Mouse (Mus musculus) lung, embryonic 16.5 days (tissue): ENCODE measurements around the gene Kcnj8. TPM values are rescaled to one million over a fixed set of nuclear protein-coding genes. Genes with fewer than 3 reads are reported as not detected.

Experiments used
- ATAC-seq: fragments of 200-750 bp; cut with Nextera tagmentation; 2 replicates; pipeline ENCODE4 v1.8.0; 2017; ENCODE audit warnings: low read depth, mild to moderate bottlenecking, moderate library complexity
- H3K27ac ChIP-seq: fragments of 300-500 bp; sonication (generic); 2 replicates; pipeline ENCODE4 v1.5.1; 2014; ENCODE audit warnings: mild to moderate bottlenecking, control low read depth, low read length
- H3K27me3 ChIP-seq: fragments of 300-500 bp; sonication (generic); 2 replicates; pipeline ENCODE4 v1.6.1; 2014; ENCODE audit warnings: low read depth, low read length, mixed read lengths; ENCODE audit not compliant: control insufficient read depth, insufficient read depth
- H3K36me3 ChIP-seq: fragments of 300-500 bp; sonication (generic); 2 replicates; pipeline ENCODE4 v1.6.1; 2014; ENCODE audit warnings: low read length; ENCODE audit not compliant: control insufficient read depth, insufficient read depth
- H3K4me1 ChIP-seq: fragments of 300-500 bp; sonication (generic); replicated peaks from 2 replicates; pipeline ENCODE4 v1.6.1; 2014; ENCODE audit warnings: low read length, mixed read lengths; ENCODE audit not compliant: control insufficient read depth, insufficient read depth
- H3K4me2 ChIP-seq: fragments of 300-500 bp; sonication (generic); 2 replicates; pipeline ENCODE4 v1.6.1; 2014; ENCODE audit warnings: low read depth, low read length, control low read depth
- H3K4me3 ChIP-seq: fragments of 300-500 bp; sonication (generic); 2 replicates; pipeline ENCODE4 v1.5.1; 2014; ENCODE audit warnings: mild to moderate bottlenecking, low read length, control low read depth
- H3K9ac ChIP-seq: fragments of 300-500 bp; sonication (generic); 2 replicates; pipeline ENCODE4 v1.6.1; 2014; ENCODE audit warnings: low read length, control low read depth
- H3K9me3 ChIP-seq: fragments of 300-500 bp; sonication (generic); 2 replicates; pipeline ENCODE4 v1.6.1; 2016; ENCODE audit warnings: low read length; ENCODE audit not compliant: control insufficient read depth
- WGBS: fragments of 180-500 bp; shearing (Covaris S2); extraction: QIAGEN DNeasy Blood & Tissue Kit; methylation state at CpG from one replicate; pipeline ENCODE4 v1.1.7; 2014; 5-methylcytosine and 5-hydroxymethylcytosine counted together
- polyA plus RNA-seq: library from polyadenylated mRNA; unstranded; fragments of >200 nt; fragmentation: Nextera tagmentation; extraction: Ambion mirVana; gene quantifications from 2 replicates; pipeline ENCODE4 v1.2.1, GENCODE M21; 2015

Kcnj8 gene
- polyA plus RNA-seq, 1 experiment from 2014 or later, result 17.8 TPM

GRCm38 (mm10) chr6:142558076-142558475 lies 13.3 kb downstream of the Kcnj8 start:
- H3K4me2 ChIP-seq, result no peak overlapping the region
- H3K9ac ChIP-seq, result no peak overlapping the region
- no peaks in the 10 kb centered on the region for H3K9me3 ChIP-seq
- ATAC-seq, result no peak
- no peak overlapping the region for H3K4me3 ChIP-seq
- H3K36me3 ChIP-seq, result no peaks in the 10 kb centered on the region
- H3K27me3 ChIP-seq, result no peaks in the 10 kb centered on the region
- H3K4me1 ChIP-seq, result no peaks in the 10 kb centered on the region
- WGBS, result 80% methylated on average over 10 of the region's 10 CpGs
- H3K27ac ChIP-seq, result no peak overlapping the region

DNA sequence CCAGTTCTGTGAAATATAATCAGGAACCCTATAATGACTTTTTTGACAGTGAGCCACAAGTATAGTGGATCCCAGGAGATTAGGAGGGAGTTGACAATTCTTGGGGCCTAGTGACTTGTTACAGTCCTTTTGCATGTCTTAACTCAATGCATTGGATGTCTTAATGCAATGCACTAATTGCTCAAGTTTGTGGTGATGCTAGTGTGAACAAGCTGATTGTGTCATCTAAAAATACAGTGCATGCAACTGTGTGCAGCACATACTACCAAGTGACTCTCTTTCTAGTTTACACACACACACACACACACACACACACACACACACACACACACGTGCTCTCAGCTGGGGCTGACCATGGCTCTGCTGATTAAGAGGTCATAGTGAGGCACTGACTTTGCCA lies 15.4 kb downstream of the Kcnj8 start:
- H3K4me2 ChIP-seq, result no peak overlapping the region
- H3K9ac ChIP-seq, result no peak overlapping the region
- no peaks in the 10 kb centered on the region for H3K9me3 ChIP-seq
- ATAC-seq, result no peak
- 67% methylated on average over 1 of the region's 1 CpGs for WGBS
- no peak overlapping the region for H3K4me3 ChIP-seq
- H3K4me1 ChIP-seq, result peaks cover 5% of the 10 kb centered on the region
- no peak overlapping the region for H3K27ac ChIP-seq
- no peaks in the 10 kb centered on the region for H3K27me3 ChIP-seq
- no peaks in the 10 kb centered on the region for H3K36me3 ChIP-seq

DNA sequence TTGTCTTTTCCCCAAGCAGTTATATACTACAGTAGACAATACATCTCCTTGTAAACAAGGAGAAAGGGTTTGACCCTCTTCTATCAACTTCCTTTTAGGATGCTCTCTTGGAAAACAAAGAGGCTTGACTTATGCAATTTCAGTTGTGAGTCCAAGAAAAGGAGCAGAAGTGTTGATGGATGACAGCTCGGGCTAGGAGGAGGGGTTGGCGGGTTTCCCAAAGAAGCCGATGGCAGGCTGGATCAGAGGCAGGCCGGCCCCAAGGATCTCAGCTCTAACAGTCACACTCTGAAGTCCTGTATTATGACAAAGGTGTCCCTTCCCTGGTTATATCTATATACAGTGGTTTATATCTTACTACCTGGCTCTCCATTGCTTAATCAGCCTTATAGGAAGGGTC lies 19.9 kb downstream of the Kcnj8 start:
- peak overlapping the region; percentile 59 for H3K27ac ChIP-seq
- whole genome bisulfite sequencing, result 33% methylated on average over 4 of the region's 4 CpGs
- ATAC-seq, result peak; percentile 92

DNA sequence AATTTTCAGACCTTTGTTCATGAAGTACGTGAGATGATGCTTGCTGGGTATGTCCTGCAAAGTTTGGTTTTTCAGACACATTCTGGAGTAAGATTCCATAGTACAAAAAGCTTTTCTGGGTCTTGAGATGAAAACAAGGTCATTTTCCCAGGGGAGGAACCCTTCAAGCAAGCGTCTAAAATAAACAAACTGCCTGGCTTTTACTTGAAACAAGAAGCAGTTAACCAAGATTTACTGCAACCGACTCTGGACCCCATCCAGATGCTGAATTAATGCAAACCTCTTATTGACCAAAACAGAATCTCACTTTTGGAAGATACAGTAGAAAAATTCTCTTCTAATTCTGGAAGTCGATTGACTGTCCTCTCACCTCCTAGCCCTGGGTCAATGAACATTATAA lies 20.5 kb downstream of the Kcnj8 start:
- Histone ChIP-seq H3K4me2 (no peak overlapping the region), H3K36me3 (no peaks in the 10 kb centered on the region), H3K4me1 (peaks cover 6% of the 10 kb centered on the region), H3K27me3 (no peaks in the 10 kb centered on the region), H3K27ac (peak overlapping the region; percentile 68), H3K9ac (no peak overlapping the region), H3K9me3 (no peaks in the 10 kb centered on the region), H3K4me3 (no peak overlapping the region)
- peak; percentile 69 for ATAC-seq
- WGBS, result 32% methylated on average over 4 of the region's 4 CpGs

More for the DNA sequence above, 19.9 kb downstream of the Kcnj8 start:
- Histone ChIP-seq H3K9me3 (no peaks in the 10 kb centered on the region), H3K27me3 (no peaks in the 10 kb centered on the region), H3K4me3 (no peak overlapping the region), H3K9ac (no peak overlapping the region), H3K4me2 (no peak overlapping the region), H3K4me1 (peaks cover 6% of the 10 kb centered on the region), H3K36me3 (no peaks in the 10 kb centered on the region)

- ATAC-seq, result no peak
- Histone ChIP-seq H3K9me3 (no peaks in the 10 kb centered on the region), H3K27me3 (no peaks in the 10 kb centered on the region), H3K9ac (no peak overlapping the region), H3K4me2 (no peak overlapping the region), H3K4me1 (peaks cover 11% of the 10 kb centered on the region), H3K4me3 (no peak overlapping the region), H3K36me3 (no peaks in the 10 kb centered on the region), H3K27ac (no peak overlapping the region)
- WGBS, result 74% methylated on average over 2 of the region's 2 CpGs
Observed at GRCm38 (mm10) chr6:142548377-142548776, 23.0 kb downstream of the Kcnj8 start.

DNA sequence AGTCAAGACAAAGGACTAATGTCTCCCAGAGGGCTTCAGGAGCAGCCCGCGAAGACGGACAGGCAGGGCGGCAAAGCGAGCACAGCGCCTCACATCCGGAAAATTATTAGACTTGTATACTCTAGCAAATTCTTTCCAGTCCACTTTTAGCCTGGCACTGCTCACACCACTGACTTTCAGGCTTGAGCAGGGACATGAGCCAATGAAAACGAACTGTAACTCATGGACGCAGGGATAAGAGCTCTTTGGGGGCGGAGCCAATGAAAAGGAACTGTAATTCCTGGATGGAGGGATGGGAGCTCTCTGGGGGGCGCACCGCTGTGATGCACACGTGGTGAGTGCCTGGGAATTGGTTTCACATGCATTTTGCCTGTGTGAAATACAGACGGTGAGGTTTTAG lies 26.3 kb downstream of the Kcnj8 start:
- Histone ChIP-seq H3K4me2 (peak overlapping the region; percentile 27; the same call in 1 of the 2 replicates), H3K27ac (no peak overlapping the region), H3K9ac (no peak overlapping the region), H3K36me3 (no peaks in the 10 kb centered on the region), H3K9me3 (no peaks in the 10 kb centered on the region), H3K27me3 (no peaks in the 10 kb centered on the region), H3K4me1 (peaks cover 13% of the 10 kb centered on the region), H3K4me3 (no peak overlapping the region)
- WGBS, result 50% methylated on average over 14 of the region's 14 CpGs
- ATAC-seq, result 0 out of 2 replicates have a peak, but pooled peaks have one; percentile 7

GRCm38 (mm10) chr6:142543648-142544047 lies 27.8 kb downstream of the Kcnj8 start:
- Histone ChIP-seq H3K36me3 (no peaks in the 10 kb centered on the region), H3K4me3 (no peak overlapping the region), H3K27ac (no peak overlapping the region), H3K9ac (no peak overlapping the region), H3K27me3 (no peaks in the 10 kb centered on the region), H3K9me3 (no peaks in the 10 kb centered on the region), H3K4me2 (no peak overlapping the region), H3K4me1 (peaks cover 18% of the 10 kb centered on the region)
- 44% methylated on average over 4 of the region's 4 CpGs for WGBS
- ATAC-seq, result no peak

DNA sequence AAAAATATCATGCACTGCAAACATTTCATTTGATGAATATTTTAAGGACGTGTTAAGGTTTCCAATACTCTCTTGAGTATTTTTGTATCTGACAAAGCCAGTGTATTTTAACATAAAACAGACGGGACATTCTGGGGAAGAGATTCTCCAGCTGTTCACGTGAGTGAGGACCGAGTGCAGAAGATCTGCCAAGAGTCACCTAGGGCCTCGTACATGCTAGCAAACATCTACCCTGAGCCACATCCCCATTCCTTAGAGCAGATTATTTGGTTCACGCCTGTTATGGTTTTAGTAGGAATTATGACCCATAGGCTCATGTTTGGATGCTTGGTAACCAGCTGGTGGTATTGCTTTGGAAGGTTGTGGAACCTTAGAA lies 28.6 kb downstream of the Kcnj8 start:
- Histone ChIP-seq H3K4me1 (peaks cover 23% of the 10 kb centered on the region), H3K27ac (no peak overlapping the region), H3K27me3 (no peaks in the 10 kb centered on the region), H3K9ac (no peak overlapping the region), H3K36me3 (no peaks in the 10 kb centered on the region), H3K4me3 (no peak overlapping the region), H3K4me2 (no peak overlapping the region), H3K9me3 (no peaks in the 10 kb centered on the region)
- WGBS, result 61% methylated on average over 6 of the region's 6 CpGs
- ATAC-seq, result no peak

- Histone ChIP-seq H3K4me1 (peaks cover 23% of the 10 kb centered on the region), H3K9me3 (no peaks in the 10 kb centered on the region), H3K4me2 (no peak overlapping the region), H3K27ac (peak overlapping the region; percentile 53; the same call in 1 of the 2 replicates), H3K27me3 (no peaks in the 10 kb centered on the region), H3K4me3 (no peak overlapping the region), H3K36me3 (no peaks in the 10 kb centered on the region), H3K9ac (no peak overlapping the region)
- WGBS, result 50% methylated on average over 8 of the region's 8 CpGs
- ATAC-seq, result no peak
Observed at GRCm38 (mm10) chr6:142542082-142542799, 29.2 kb downstream of the Kcnj8 start.
